Mouse (Mus musculus): ENCODE data around the gene Slc6a21. TPM values are rescaled to one million over a fixed set of nuclear protein-coding genes. Genes with fewer than 3 reads are reported as not detected.

The Slc6a21 gene
- polyA plus RNA-seq, 1 experiment from 2014 or later, result not detected

GRCm38 (mm10) chr7:45257063-45257840 lies 20.1 kb upstream of the Slc6a21 start:
- H3K27me3 ChIP-seq, result peaks cover 21% of the 10 kb centered on the region

GRCm38 (mm10) chr7:45259281-45259680 lies 18.0 kb upstream of the Slc6a21 start:
- in situ Hi-C loops (cut with MboI; ENCODE audit: low pct_unique_long_range_greater_than_20kb), result no loop called here
- DNase-seq (ENCODE audit: low read depth, low spot score) (no peak), ATAC-seq (no peak)
- peaks cover 28% of the 10 kb centered on the region for H3K27me3 ChIP-seq
- no peak for TF ChIP-seq CTCF (IDR thresholded peaks at IDR 0.05)
- CTCF ChIA-PET, result no interaction called here
- POLR2A ChIA-PET, result no interaction called here

More at GRCm38 (mm10) chr7:45257063-45257840, 20.1 kb upstream of the Slc6a21 start:
- POLR2A ChIA-PET, result no interaction called here
- no peak for ATAC-seq
- no peak for TF ChIP-seq CTCF (IDR thresholded peaks at IDR 0.05)
- no peak for DNase-seq (ENCODE audit: low read depth, low spot score)
- in situ Hi-C loops (cut with MboI; ENCODE audit: low pct_unique_long_range_greater_than_20kb), result no loop called here
- CTCF ChIA-PET, result no interaction called here

GRCm38 (mm10) chr7:45262266-45262665 lies 15.0 kb upstream of the Slc6a21 start:
- CTCF ChIA-PET, result interaction anchor here (2.4 kb wide), 1 partner anchor 15 kb away, joined by 10 read pairs; the partner anchor contains the start of gene Slc6a21
- POLR2A ChIA-PET, result no interaction called here
- TF ChIP-seq CTCF (IDR thresholded peaks at IDR 0.05), result no peak
- in situ Hi-C loops (cut with MboI; ENCODE audit: low pct_unique_long_range_greater_than_20kb), result no loop called here
- ATAC-seq (no peak), DNase-seq (ENCODE audit: low read depth, low spot score) (no peak)
- peaks cover 37% of the 10 kb centered on the region for H3K27me3 ChIP-seq

- H3K27me3 ChIP-seq, result peaks cover 43% of the 10 kb centered on the region
- CTCF ChIA-PET, result interaction anchor here (2.4 kb wide), 1 partner anchor 14 kb away, joined by 10 read pairs; the partner anchor contains the start of gene Slc6a21
- DNase-seq (ENCODE audit: low read depth, low spot score) (no peak), ATAC-seq (no peak)
- POLR2A ChIA-PET, result no interaction called here
- no peak for TF ChIP-seq CTCF (IDR thresholded peaks at IDR 0.05)
- in situ Hi-C loops (cut with MboI; ENCODE audit: low pct_unique_long_range_greater_than_20kb), result no loop called here
Measured at GRCm38 (mm10) chr7:45263006-45263607, 14.2 kb upstream of the Slc6a21 start.

- POLR2A ChIA-PET, result interaction anchor here (0.6 kb wide), 1 partner anchor 131 kb away, joined by 3 read pairs; the partner anchor contains the start of gene Snrnp70
- H3K27me3 ChIP-seq, result peaks cover 53% of the 10 kb centered on the region
- ATAC-seq, result no peak
- no peak for DNase-seq (ENCODE audit: low read depth, low spot score)
- CTCF ChIA-PET, result no interaction called here
- in situ Hi-C loops (cut with MboI; ENCODE audit: low pct_unique_long_range_greater_than_20kb), result no loop called here
- TF ChIP-seq CTCF (IDR thresholded peaks at IDR 0.05), result no peak
Measured at GRCm38 (mm10) chr7:45264348-45264747, 13.0 kb upstream of the Slc6a21 start.

- in situ Hi-C loops (cut with MboI; ENCODE audit: low pct_unique_long_range_greater_than_20kb), result no loop called here
- DNase-seq (ENCODE audit: low read depth, low spot score), result no peak
- ATAC-seq, result no peak
- ChIA-PET POLR2A (interaction anchor here (1.3 kb wide), 1 partner anchor 9 kb away, joined by 3 read pairs; no protein-coding TSS in a partner anchor), CTCF (no interaction called here)
- TF ChIP-seq CTCF (IDR thresholded peaks at IDR 0.05), result no peak
- H3K27me3 ChIP-seq, result peaks cover 47% of the 10 kb centered on the region
Measured at GRCm38 (mm10) chr7:45265518-45265917, 11.8 kb upstream of the Slc6a21 start.

- POLR2A ChIA-PET, result no interaction called here
- peaks cover 35% of the 10 kb centered on the region for H3K27me3 ChIP-seq
- in situ Hi-C loops (cut with MboI; ENCODE audit: low pct_unique_long_range_greater_than_20kb), result no loop called here
Measured at GRCm38 (mm10) chr7:45272786-45273412, 4.4 kb upstream of the Slc6a21 start.

GRCm38 (mm10) chr7:45273672-45274071 lies 3.6 kb upstream of the Slc6a21 start:
- CTCF ChIA-PET, result no interaction called here
- H3K27me3 ChIP-seq, result peaks cover 28% of the 10 kb centered on the region
- in situ Hi-C loops (cut with MboI; ENCODE audit: low pct_unique_long_range_greater_than_20kb), result no loop called here
- POLR2A ChIA-PET, result no interaction called here
- TF ChIP-seq CTCF (IDR thresholded peaks at IDR 0.05), result no peak
- DNase-seq (ENCODE audit: low read depth, low spot score), result no peak
- ATAC-seq, result no peak

More at GRCm38 (mm10) chr7:45272786-45273412, 4.4 kb upstream of the Slc6a21 start:
- CTCF ChIA-PET, result no interaction called here
- no peak for ATAC-seq
- no peak for TF ChIP-seq CTCF (IDR thresholded peaks at IDR 0.05)
- DNase-seq (ENCODE audit: low read depth, low spot score), result no peak

- ChIA-PET POLR2A (no interaction called here), CTCF (no interaction called here)
- peaks cover 34% of the 10 kb centered on the region for H3K27me3 ChIP-seq
- DNase-seq (ENCODE audit: low read depth, low spot score) (no peak), ATAC-seq (no peak)
- no peak for TF ChIP-seq CTCF (IDR thresholded peaks at IDR 0.05)
- in situ Hi-C loops (cut with MboI; ENCODE audit: low pct_unique_long_range_greater_than_20kb), result no loop called here
Measured at GRCm38 (mm10) chr7:45286486-45286885, 9.2 kb downstream of the Slc6a21 start.

- no peak for TF ChIP-seq CTCF (IDR thresholded peaks at IDR 0.05)
- in situ Hi-C loops (cut with MboI; ENCODE audit: low pct_unique_long_range_greater_than_20kb), result no loop called here
- DNase-seq (ENCODE audit: low read depth, low spot score), result no peak
- peaks cover 34% of the 10 kb centered on the region for H3K27me3 ChIP-seq
- ChIA-PET CTCF (interaction anchor here (1.0 to 5.7 kb wide), 3 partner anchors 9 to 44 kb away, joined by 3 to 44 read pairs (median 3); partner anchors contain the start of gene Slc6a21), POLR2A (no interaction called here)
- ATAC-seq, result no peak
Measured at GRCm38 (mm10) chr7:45296626-45297025, 19.3 kb downstream of the Slc6a21 start.

GRCm38 (mm10) chr7:45297563-45297962 lies 20.2 kb downstream of the Slc6a21 start:
- ChIA-PET CTCF (interaction anchor here (5.7 kb wide), 1 partner anchor 43 kb away, joined by 44 read pairs; no protein-coding TSS in a partner anchor), POLR2A (no interaction called here)
- DNase-seq (ENCODE audit: low read depth, low spot score) (no peak), ATAC-seq (no peak)
- peaks cover 34% of the 10 kb centered on the region for H3K27me3 ChIP-seq
- TF ChIP-seq CTCF (IDR thresholded peaks at IDR 0.05), result no peak
- in situ Hi-C loops (cut with MboI; ENCODE audit: low pct_unique_long_range_greater_than_20kb), result no loop called here

Measured in Patski (cell line).